Mouse (Mus musculus) CH12F3 (cell line): ENCODE data around the gene Cyb561d1.

Experiments
- in situ Hi-C: fragments of 300-500 bp; cut with MboI; formaldehyde crosslinking; loops from 2 replicates; pipeline ENCODE4 v1.14.3; 2020; ENCODE audit warnings: low sequenced_read_pairs

The Cyb561d1 gene

DNA sequence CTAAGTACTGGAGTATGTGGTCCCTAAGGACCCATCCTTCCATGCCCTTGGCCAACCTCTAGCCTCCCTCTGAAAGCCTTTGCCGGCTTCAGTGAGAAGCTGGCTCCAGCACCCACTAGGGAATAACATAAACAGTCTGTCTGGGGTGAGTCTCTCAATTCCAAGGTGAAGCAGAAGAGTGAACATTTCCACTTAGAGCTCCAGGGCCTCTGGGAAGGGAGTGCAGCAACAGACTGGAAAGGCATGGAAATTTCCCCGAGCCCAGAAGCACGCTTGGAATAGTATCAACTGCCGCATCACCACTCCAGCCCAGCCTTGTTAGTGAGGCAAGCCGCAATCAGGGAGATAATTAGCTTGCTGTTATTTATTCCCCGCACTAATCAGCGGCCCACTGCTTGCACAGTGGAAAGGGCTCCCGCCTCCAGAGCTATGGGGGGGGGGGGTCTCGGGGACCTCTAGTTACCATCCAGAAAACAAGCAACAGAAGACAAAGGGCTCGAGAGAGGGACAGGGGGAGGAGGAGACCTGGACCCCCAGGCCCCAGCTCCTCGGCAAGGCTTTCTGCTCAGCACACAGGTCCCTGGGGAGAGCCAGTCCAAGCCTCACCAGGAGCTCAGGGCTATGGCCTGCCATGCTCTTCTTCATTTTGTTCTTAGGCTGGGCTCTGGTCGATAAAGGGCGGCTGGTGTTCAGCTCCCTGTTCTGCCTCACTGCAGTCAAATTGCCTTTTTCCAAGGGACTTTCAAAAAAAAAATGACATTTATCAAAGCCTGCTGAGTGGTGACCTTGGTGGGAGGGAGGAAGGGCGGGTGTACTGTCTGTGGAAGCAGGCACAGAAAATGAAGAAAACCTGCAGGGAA, 26.1 kb downstream of the Cyb561d1 start:
- in situ Hi-C loops, result no loop called here

DNA sequence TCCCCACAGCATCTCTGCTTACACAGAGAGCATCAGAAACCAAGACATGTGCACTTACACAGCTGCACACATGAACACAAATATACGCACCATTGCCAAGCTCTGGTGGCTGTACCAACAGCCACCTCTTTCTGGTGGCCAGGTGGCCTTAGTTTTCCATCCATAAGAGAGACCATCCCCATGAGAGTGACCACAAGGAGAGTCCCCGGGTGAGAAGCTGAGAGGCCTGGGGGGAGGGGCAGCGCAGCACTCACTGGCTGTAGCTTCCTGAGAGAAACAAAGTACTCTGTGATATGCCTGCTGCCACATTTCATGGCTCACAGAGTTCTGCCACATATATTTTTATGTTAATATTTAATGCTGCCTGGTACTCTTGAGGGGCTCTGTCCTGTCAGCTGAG, 31.8 kb downstream of the Cyb561d1 start:
- in situ Hi-C loops, result loop anchor here (10.0 kb wide), 1 partner anchor 216 kb away; the partner anchor contains the start of gene Psrc1

DNA sequence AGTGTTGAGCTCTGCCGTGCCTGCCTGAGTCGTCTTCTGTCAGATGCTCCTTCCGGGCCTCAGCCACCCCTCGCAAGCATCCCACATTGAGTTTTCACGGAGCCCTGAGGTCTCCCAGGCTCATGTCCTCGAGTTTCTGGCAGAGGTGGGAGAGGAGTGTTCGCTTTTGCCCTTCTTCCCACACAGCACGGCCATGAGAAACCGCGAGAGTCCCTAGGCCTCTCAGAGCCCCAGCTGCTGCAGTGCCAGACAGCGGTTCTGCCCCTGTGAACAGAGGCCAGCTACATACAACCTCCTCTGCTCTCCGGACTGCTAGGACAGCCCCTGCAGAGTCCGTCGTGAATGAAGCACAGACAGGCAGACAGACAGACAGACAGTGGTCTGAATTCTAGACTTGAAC, 33.5 kb downstream of the Cyb561d1 start:
- in situ Hi-C loops, result loop anchor here (10.0 kb wide), 1 partner anchor 217 kb away; the partner anchor contains the start of gene Psrc1

DNA sequence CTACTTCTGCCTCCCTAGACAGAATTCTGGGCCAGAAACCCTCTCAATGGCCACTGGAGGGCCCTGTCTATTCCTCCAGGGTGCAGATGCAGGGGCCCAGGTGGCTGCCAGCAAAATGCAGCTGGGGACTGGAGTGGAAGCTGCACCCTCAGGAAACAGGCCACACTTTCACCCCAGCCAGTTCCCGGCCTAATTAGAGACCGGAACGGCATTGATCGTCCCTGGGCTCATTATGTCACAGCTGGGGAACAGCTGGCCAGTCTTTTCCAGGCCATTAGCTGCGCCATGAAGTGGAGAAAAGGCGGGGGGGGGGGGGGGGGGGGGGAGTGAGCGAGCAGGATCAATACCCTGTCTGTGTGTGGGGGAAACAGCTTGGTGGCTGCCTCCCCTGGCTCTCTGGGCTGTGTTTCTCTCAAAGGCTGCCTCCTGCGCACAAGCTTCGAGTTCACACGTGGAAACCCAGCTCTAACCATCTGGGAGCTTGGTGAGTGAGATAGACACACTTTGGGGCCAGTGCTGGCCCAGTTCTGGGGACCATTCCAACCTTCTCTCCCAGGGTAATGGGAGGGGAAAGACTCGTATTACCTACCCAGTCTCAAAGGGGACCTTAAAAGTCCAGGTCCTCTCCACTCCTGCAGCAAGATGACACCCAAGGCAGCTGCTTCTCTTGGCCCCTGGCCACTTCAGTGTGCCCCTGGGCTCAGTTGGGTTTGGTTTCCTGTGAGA, 34.4 kb downstream of the Cyb561d1 start:
- in situ Hi-C loops, result loop anchor here (10.0 kb wide), 1 partner anchor 218 kb away; the partner anchor contains the start of gene Psrc1

DNA sequence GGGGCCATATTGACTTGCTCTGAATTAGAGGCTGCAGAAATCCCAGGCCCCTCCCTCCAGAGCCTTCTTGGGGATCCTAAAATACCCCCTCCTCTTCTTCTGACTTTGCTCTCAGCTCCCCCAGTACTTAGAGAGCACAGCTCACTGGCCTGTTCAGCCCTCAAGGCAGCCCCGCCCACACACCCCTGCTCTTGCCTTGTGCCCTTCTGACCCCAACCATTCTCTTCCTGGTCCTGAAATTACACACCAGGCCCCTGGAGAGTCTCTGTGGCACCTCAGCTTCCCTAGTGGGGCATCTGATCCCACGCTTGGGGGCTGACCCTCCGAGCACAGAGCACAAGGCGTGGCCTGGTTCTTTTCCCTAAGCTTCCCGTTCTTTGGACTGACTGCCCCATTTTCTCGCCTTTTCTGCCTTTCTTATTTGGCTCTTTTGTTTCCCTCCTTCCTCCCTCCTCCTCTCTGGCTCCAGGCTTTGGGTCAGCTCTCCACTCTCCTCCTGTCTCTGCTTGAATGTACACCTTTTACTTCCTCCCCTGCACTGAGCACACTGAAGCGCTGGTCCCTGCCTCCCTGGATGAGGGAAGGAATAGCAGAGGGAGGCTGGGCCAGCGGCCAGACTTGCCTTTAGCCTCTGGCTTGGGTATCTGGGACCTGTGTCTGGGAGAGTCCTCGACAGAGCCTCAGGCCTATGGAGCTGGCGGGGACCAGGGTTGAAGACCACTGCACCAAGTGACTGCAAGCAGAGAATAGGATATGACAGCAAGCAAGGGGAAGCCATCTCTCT, 35.3 kb downstream of the Cyb561d1 start:
- in situ Hi-C loops, result loop anchor here (10.0 kb wide), 1 partner anchor 219 kb away; the partner anchor contains the start of gene Psrc1

DNA sequence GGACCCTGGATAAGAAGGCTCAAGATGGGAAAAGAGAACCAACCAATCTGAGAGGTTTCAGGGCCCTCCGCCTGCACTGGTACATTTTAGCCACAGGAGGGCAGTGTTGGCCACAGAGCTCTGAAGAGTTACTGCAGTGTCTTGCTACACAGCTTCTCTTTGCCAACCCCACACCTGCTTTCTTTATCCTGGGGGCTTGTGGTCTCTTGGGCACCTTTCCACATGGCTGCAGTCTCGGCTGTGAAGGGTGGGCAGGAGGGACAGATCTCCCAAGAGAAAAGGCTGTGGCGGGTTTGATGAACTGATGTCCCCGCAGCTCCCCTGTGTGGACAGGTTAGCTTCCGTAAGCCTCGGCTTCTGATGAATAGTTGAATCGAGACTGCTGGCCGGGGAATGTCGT, 36.2 kb downstream of the Cyb561d1 start:
- in situ Hi-C loops, result loop anchor here (10.0 kb wide), 1 partner anchor 220 kb away; the partner anchor contains the start of gene Psrc1

DNA sequence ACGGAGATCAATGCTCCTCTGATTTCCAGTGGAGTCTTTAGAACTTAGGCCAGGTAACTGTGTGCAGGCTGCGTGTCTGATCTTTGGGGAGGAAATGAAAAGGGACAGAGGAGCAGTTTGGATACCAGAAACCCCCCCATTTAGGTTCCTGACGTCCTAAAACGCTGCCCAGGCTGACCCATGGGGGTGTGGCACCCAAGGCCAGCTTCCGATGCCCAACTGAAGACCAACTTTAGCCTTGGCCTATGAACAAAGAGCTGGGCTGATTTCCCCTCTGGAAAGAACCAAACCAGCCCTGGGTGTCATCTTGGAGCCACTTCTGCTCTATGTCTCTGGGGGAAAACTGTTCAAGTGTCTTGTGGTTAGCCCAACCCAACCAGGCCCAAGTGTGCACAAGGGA, 36.9 kb downstream of the Cyb561d1 start:
- in situ Hi-C loops, result loop anchor here (10.0 kb wide), 1 partner anchor 221 kb away; the partner anchor contains the start of gene Psrc1

DNA sequence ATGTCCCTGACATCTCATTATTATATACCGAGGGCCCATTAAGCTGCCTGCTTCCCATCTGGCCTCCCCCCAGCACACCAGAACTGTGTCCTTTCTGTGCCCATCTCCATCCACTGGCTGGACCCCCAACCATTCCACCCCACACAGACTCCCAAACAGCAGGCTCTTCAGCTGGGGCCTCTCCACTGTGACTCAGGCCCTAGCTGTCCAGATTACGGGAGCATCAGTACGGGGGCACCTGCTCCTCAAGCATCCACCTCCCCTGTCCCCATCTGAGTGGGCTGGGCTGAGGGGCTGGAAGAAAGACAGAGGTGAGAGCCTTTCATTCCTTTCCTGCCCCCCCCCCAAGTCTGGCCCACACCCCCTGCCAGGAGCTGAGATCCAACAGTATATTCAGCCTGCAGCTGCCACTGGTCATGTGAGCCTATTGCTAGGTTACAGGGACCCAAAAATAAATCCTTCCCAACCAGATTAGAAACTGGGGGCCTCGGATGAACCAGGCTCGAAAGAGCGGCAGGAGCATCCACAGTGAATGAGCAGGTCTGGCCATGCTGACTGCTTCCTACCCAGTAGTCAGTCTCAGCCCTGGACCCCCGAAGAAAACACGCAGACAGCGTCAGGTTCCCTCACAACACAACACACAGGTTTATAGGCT, 42.5 kb downstream of the Cyb561d1 start:
- in situ Hi-C loops, result no loop called here

DNA sequence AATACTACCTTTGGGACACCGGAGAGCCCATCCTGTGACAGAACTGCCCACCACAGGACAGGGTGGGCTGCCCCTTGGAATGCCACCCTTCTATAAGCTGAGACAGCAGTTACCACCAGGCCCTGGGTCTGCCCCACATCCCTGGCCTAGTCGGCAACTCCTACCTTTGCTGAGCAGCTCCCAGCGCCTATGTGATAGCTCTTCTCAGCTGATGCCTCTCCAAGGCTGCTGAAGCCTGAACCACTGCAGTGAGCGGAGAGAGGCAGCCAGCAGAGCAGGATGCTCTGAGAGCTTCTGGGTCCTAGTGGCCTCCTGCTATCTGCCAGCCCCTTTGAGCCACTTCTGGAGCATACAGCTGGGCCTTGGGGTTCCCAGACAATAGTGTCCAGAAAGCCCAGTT, 46.4 kb downstream of the Cyb561d1 start, which contains the start of gene Gpr61:
TSS of gene Gpr61 (minus strand) at position 227 of the 400 bp plus-strand sequence.
- in situ Hi-C loops, result no loop called here

DNA sequence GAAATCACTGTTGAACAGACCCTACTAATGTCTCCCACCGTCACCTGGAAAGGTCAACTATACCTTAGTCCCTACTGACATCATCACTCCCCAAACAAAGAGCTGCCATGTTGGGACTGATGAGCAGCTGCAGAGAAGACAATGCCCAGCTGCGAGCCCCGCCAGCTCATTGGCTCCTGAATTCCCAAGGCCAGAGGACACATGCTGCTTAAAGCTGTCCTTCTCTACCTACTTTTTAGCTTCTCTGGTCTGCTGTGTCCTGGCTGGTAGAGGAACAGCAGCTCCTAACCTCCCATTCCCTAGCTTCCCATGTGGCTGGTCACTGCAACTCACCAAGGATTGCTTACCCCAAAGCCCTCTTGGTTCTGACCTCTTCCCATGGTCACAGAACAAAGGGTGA, 48.7 kb downstream of the Cyb561d1 start:
- in situ Hi-C loops, result no loop called here

DNA sequence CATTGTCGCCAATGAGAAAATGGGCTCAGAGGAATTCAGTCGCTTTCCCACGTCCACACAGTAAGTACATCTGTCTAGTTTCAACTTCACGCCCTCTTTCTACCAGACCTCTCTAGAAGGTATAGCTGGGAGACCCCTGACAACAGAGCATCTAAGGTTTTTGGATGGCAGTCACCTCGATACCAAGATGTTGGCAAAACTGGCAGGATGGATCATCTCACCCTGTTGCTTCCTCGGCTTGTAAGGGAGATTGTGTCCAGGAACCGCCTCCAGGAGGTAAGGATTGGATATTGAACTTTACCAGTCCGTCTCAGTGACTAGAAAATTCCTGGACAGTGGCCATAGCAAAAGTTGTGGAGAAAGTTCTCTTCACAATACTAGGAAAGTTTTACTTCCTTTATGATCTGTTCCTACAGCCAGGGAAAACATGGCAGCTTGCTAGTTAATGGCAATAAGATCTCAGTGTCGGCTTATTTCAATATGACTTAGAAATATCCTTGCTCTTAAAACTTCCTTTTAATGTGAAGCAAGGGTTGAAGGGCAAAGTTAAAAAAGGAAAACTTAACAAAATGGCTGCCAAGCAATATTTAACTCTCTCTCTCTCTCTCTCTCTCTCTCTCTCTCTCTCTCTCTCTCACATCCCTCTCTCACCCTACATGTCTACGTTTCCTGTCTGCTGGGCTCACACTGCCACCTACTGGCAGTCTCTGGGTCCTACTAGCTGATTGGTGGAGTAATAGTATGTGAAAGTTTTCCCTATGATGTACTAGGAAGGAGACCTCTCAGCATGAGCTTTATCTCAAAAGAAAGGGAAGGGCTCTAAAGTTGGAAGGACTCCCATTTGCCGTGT, 53.4 kb downstream of the Cyb561d1 start:
- in situ Hi-C loops, result loop anchor here (10.0 kb wide), 1 partner anchor 63 kb away; the partner anchor contains the start of gene Ampd2

DNA sequence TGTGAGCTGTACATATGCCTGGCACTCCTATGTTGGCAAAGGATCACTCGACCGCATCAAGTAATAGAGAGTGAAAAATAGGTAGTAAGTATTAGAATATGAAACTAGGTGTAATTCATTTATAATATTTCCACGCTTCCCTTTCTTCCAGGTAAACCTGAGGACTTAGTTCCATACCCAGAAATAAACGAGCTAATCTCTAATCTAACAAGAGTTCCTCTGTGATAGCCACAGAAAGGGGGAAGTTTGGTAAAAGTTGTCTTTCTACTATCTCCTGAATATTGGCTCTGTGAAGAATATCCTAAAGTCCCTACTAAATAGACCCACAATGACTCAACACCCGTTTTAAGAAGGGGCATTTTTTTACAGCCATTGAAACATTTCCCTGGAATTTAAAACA, 54.3 kb downstream of the Cyb561d1 start:
- in situ Hi-C loops, result loop anchor here (10.0 kb wide), 1 partner anchor 62 kb away; the partner anchor contains the start of gene Ampd2
